Mouse (Mus musculus) cerebellum, adult 2 months (tissue): Measurements from ENCODE around the gene Fcgr1.

Experiments
- CTCF ChIP-seq: fragments of 200-500 bp; IDR thresholded peaks from 2 replicates; pipeline ENCODE4 v1.5.1; 2011; ENCODE audit warnings: low read depth, mild to moderate bottlenecking, control low read depth, low read length, moderate library complexity, borderline replicate concordance; ENCODE audit not compliant: insufficient read depth
- POLR2A ChIP-seq: fragments of 200-500 bp; IDR thresholded peaks from 2 replicates; pipeline ENCODE4 v1.6.1; 2011; ENCODE audit warnings: low read length, control low read depth, borderline replicate concordance; ENCODE audit not compliant: insufficient read depth

- TF ChIP-seq CTCF, result no peak
- TF ChIP-seq POLR2A, result no peak
Observed at GRCm38 (mm10) chr3:96333396-96334174, 39.8 kb upstream of the Fcgr1 start.
